Mouse (Mus musculus): Measurements from ENCODE around the gene Spred2.
A peak's percentile ranks its signal among the peaks of the same experiment; 100 is the strongest.
"Not testable (repeated sequence)": the region's sequence is repeated elsewhere in the genome, so short reads cannot be mapped to it uniquely, and the experiment has no call there.

Gene Spred2

GRCm38 (mm10) chr11:20052814-20053536 is 128.8 kb downstream of the Spred2 start:
- no peak for DNase-seq (ENCODE audit: low spot score in 2 of 2)

DNA sequence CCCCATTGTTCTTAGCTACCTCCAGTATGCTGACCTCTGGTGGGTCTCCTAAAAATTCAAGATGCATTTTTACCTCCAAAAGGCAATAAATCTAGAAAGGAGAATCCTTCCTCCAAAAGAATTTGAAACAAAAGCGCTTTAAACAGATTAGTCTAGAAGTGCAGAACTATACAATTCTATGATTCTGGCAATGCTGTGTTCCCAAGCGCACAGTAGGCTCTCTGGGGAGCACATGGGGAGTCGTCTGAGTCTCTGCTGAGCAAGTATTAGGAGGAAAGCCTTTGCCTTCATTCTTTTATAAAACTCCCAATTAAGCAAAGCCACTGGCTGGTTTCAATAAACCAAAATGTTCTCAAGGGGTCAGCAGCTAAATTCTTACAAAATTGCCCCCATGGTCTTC is 129.8 kb downstream of the Spred2 start:
- no peak for DNase-seq (ENCODE audit: low spot score in 2 of 2)

GRCm38 (mm10) chr11:20054617-20055016 is 130.4 kb downstream of the Spred2 start:
- no peak for DNase-seq (ENCODE audit: low spot score in 2 of 2)

GRCm38 (mm10) chr11:20056168-20056567 is 132.0 kb downstream of the Spred2 start:
- no peak for DNase-seq (ENCODE audit: low spot score in 2 of 2)

- no peak for DNase-seq (ENCODE audit: low spot score in 2 of 2)
Observed at GRCm38 (mm10) chr11:20057429-20057828, 133.3 kb downstream of the Spred2 start.

DNA sequence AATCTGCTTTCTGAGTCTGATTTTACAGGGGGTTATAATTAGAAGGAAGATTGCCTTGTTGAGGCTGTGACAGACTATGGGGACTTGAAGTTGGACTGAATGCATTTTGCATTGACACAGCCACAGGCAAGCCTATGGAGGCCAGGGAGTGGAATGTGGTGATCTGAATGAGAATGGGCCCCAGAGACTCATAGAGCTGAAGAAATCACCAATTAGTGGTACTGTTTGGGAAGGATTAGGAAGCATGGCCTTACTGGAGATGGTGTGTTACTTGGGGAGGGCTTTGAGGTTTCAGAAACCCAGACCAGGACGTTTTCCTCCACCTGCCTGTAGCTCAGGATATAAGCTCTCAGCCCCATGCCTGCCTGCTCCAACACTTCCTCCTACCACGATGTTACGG is 135.6 kb downstream of the Spred2 start:
- DNase-seq (ENCODE audit: low spot score in 2 of 2): no peak

- DNase-seq (ENCODE audit: low spot score in 2 of 2): not testable (repeated sequence)
Observed at GRCm38 (mm10) chr11:20062801-20063200, 138.6 kb downstream of the Spred2 start.

DNA sequence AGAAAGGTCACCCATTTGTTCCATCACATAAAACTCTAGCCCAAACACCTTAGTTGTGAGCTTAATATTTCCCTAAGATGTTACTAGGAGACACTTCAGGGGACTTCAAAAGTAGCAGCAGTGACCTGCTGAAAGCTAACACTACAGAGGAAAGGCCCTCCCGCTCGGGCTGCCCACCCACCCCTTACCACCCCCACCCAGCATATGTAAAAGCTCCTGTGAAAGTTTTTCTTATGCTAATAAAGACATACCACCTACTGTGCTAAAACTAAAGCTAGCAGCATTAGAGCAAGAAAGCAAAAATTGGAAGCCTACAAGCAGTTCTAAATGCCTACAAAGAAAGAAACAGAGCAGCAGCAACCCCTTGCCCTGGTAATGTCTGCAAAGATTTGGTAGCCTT is 139.9 kb downstream of the Spred2 start:
- DNase-seq (ENCODE audit: low spot score in 2 of 2): not testable (repeated sequence)

DNA sequence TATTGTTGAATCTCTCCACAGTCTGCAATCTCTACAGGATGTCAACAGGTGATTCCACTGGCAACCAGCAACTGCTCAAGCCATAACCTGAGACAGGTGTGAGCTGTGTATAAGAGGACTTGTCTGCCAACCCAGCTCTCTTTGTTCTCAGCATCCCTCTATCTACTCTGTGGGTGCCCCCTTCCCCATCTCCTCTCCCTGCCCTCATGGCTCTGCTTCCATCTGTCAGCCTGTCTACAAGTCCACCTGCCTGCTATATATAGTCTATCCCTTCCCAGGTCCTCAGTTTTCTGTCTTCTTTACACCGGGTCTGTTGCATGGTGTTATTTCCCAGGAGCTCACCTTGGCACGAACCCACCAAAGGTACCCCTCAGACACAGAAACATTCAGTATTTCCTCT is 140.8 kb downstream of the Spred2 start:
- no peak for DNase-seq (ENCODE audit: low spot score in 2 of 2)

GRCm38 (mm10) chr11:20066106-20066505 is 141.9 kb downstream of the Spred2 start:
- DNase-seq (ENCODE audit: low spot score in 2 of 2): no peak

DNA sequence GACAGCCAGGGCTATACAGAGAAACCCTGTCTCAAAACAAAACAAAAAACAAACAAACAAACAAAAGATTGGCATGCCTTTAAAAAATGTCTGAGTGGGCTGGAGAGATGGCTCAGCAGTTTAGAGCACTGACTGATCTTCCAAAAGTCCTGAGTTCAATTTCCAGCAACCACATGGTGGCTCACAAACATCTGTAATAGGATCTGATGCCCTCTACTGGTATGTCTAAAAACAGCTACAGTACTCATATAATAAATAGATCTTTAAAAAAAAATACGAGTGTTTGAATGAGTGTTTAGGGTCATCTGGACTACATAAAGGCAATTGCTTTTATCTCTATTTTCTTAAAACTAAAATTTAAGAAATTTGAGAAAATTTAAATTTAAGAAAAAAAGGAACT is 143.3 kb downstream of the Spred2 start:
- no peak for DNase-seq (ENCODE audit: low spot score in 2 of 2)

DNA sequence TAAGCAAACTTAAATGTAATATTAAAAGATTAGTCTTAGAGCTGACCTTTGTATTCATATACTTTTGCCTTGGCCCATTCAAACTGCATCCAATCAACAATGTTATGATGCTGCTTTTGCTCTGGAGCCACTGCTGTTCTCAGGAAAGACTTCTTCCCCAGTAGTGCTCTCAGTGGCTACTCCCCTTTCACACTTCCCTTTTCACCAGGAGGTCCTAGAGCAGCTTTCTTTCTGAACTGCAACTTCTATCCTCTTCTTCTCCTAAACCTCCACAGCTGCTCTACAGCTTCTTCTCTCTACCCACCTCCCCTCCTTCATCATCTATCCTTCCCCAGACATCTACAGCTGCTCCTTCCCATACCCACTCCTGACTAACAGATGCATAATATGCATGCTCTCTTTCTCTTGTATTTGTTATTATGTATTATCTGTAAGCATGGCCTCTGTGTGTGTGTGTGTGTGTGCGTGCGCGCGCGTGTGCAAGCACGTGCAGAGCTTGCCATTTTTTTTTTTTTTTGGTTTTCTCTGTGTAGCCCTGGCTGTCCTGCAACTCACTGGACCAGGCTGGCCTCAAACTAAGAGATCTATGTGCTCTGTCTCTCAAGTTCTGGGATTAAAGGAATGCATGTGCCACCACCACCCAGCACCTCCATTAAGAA is 144.3 kb downstream of the Spred2 start:
- no peak for DNase-seq (ENCODE audit: low spot score in 2 of 2)

DNA sequence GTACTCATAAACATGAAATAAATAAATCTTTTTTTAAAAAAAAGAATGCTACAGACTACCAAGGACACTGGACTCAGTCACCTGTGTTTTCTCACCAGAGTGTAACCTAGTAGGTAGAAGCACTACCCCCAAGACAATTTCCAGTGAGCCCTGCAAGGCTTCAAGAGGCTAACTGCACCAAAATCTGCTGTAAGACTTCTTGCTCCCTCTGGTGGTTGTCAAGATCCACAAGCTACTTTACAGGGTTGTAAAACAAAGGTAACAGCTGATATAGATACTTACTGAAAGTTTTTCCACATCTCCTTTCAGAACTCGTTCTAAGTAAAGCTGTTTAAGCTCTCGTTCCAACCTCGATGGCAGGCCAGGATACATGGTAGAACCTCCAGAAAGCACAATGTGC is 148.0 kb downstream of the Spred2 start:
- DNase-seq (ENCODE audit: low spot score in 2 of 2): peak in 1 of 2 experiments; percentile 63

DNA sequence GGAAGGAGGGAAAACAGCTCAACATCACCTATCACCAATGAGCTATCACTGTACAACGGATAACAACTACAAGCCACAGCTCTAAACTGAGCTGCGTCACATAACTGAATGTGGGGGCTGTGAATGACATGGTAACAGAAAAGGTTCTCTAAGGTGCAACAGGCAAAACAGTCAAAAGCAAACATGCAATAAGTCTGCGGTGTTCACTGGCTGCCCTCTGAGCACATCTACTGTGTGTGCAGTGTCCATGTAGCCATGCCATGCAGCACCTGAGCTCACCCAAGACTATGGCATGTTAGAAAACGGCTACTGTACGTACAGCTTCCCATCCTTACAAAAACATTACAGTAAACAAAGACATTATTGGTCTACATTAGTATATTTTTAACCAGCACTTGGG is 148.7 kb downstream of the Spred2 start:
- no peak for DNase-seq (ENCODE audit: low spot score in 2 of 2)
